Mouse (Mus musculus) E14TG2a.4 (cell line): Measurements from ENCODE around the gene Nr4a1.

ENCODE experiments used
- CTCF ChIP-seq: conservative IDR thresholded peaks from 2 replicates; pipeline ENCODE4 v1.5.1; 2014; ENCODE audit warnings: low read length
- NANOG ChIP-seq: IDR thresholded peaks from 2 replicates; pipeline ENCODE4 v1.6.1; 2014; ENCODE audit warnings: borderline replicate concordance, low read length, mixed read lengths

DNA sequence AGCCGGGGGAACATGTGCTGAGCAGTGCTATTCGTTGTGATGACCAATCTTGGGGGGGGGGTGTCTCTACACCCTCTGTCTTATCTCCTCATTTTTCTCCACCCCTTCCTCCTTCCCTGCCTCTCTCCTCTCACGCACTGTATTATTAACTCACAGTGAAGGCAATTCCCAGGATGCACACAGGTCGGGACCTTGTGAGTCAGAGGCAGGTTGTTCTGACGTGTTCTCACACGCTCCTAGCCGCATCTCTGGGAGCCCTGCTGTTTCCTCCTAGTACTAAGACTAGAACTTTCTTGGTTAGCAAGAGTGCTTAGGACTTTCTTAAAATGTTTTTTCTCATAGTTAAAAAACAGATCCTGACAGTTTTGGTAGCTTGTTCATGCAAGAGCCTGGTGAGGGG, 49.3 kb upstream of the Nr4a1 start:
- TF ChIP-seq CTCF (no peak), NANOG (no peak)
